In genomic region chr9:124312171-124313142, GRCm38 (mm10) we compare ENCODE assay signal across 7 mouse cellular contexts. TPM values are rescaled to one million over a fixed set of nuclear protein-coding genes. Genes with fewer than 3 reads are reported as not detected.
DNase-seq lines count a peak whose midpoint lies in the region; ATAC-seq lines count a peak whose summit lies in the region.

Gene 2010315B03Rik, minus strand, starts transcription at chr9:124312696.

- peak; percentile 84 for DNase-seq in adrenal gland, postnatal 25 days
- DNase-seq in heart, adult 11 months: peak; percentile 99
- DNase-seq in kidney, adult 18-20 months: peak; percentile 91
- DNase-seq in limb, embryonic 11.5 days (ENCODE audit: low spot score): peak; percentile 84
- peak; percentile 90 for DNase-seq in midbrain, embryonic 14.5 days
- peak; percentile 72 to 74 for DNase-seq in spleen, adult 18-20 months

- peaks cover 6% of the 10 kb centered on the region; the same call in 1 of the 2 replicates for H3K4me1 ChIP-seq in embryonic facial prominence, embryonic 12.5 days
- 0 out of 2 replicates have a peak, but pooled peaks cover 4% of the 10 kb centered on the region for H3K4me1 ChIP-seq in limb, embryonic 11.5 days (ENCODE audit: control insufficient read depth, insufficient read depth, low read length)
- peaks cover 6% of the 10 kb centered on the region for H3K4me1 ChIP-seq in midbrain, embryonic 14.5 days (ENCODE audit: control insufficient read depth, insufficient read depth, low read length)

- WGBS in embryonic facial prominence, embryonic 12.5 days: 1% methylated on average over 21 of the region's 22 CpGs
- WGBS in limb, embryonic 11.5 days: 4% methylated on average over 21 of the region's 22 CpGs
- 2% methylated on average over 21 of the region's 22 CpGs for WGBS in midbrain, embryonic 14.5 days

- H3K4me2 ChIP-seq in embryonic facial prominence, embryonic 12.5 days (replicated peaks): peak within 1 kb of the TSS; percentile 56
- peak within 1 kb of the TSS; percentile 57 for H3K4me2 ChIP-seq in limb, embryonic 11.5 days (ENCODE audit: low read depth, severe bottlenecking)
- H3K4me2 ChIP-seq in midbrain, embryonic 14.5 days (ENCODE audit: low read length): peak within 1 kb of the TSS; percentile 55

- peak within 1 kb of the TSS; percentile 83 for H3K27ac ChIP-seq in embryonic facial prominence, embryonic 12.5 days
- peak within 1 kb of the TSS; percentile 38; the same call in 1 of the 2 replicates for H3K27ac ChIP-seq in limb, embryonic 11.5 days (replicated peaks; ENCODE audit: low read depth, low read length)
- peak within 1 kb of the TSS; percentile 80 for H3K27ac ChIP-seq in midbrain, embryonic 14.5 days (replicated peaks; ENCODE audit: low read depth, low read length)

- peak within 1 kb of the TSS; percentile 65 for H3K9ac ChIP-seq in embryonic facial prominence, embryonic 12.5 days
- H3K9ac ChIP-seq in limb, embryonic 11.5 days (ENCODE audit: low read length): peak within 1 kb of the TSS; percentile 73
- H3K9ac ChIP-seq in midbrain, embryonic 14.5 days (replicated peaks; ENCODE audit: low read length): peak within 1 kb of the TSS; percentile 54

- no peaks in the 10 kb centered on the region for H3K9me3 ChIP-seq in embryonic facial prominence, embryonic 12.5 days
- no peaks in the 10 kb centered on the region for H3K9me3 ChIP-seq in limb, embryonic 11.5 days (ENCODE audit: control insufficient read depth, low read length)
- H3K9me3 ChIP-seq in midbrain, embryonic 14.5 days (ENCODE audit: control insufficient read depth, low read length): 0 out of 2 replicates have a peak, but pooled peaks cover 2% of the 10 kb centered on the region

- H3K27me3 ChIP-seq in embryonic facial prominence, embryonic 12.5 days: no peaks in the 10 kb centered on the region
- H3K27me3 ChIP-seq in limb, embryonic 11.5 days (ENCODE audit: control insufficient read depth, insufficient read depth, low read length): no peaks in the 10 kb centered on the region
- no peaks in the 10 kb centered on the region for H3K27me3 ChIP-seq in midbrain, embryonic 14.5 days (ENCODE audit: control insufficient read depth, insufficient read depth, low read length)

- peak; percentile 98 for ATAC-seq in embryonic facial prominence, embryonic 12.5 days (ENCODE audit: insufficient number of reproducible peaks, insufficient read depth, low FRiP score, low TSS enrichment)
- peak; percentile 99 for ATAC-seq in limb, embryonic 11.5 days (ENCODE audit: insufficient number of reproducible peaks, low FRiP score, low TSS enrichment, low read depth)
- ATAC-seq in midbrain, embryonic 14.5 days (ENCODE audit: low FRiP score, low TSS enrichment): peak; percentile 95

- H3K36me3 ChIP-seq in embryonic facial prominence, embryonic 12.5 days: no peaks in the 10 kb centered on the region
- no peaks in the 10 kb centered on the region for H3K36me3 ChIP-seq in limb, embryonic 11.5 days (ENCODE audit: control insufficient read depth, insufficient read depth, low read length)
- H3K36me3 ChIP-seq in midbrain, embryonic 14.5 days (ENCODE audit: control insufficient read depth, insufficient read depth, low read length): no peaks in the 10 kb centered on the region

- peak within 1 kb of the TSS; percentile 66 for H3K4me3 ChIP-seq in embryonic facial prominence, embryonic 12.5 days
- H3K4me3 ChIP-seq in limb, embryonic 11.5 days (ENCODE audit: low read depth, low read length): peak within 1 kb of the TSS; percentile 50
- H3K4me3 ChIP-seq in midbrain, embryonic 14.5 days (replicated peaks; ENCODE audit: low read depth, low read length): peak within 1 kb of the TSS; percentile 58

RNA-seq across cellular contexts. Expression of gene 2010315B03Rik, which starts in this region (rescaled TPM):
- total RNA-seq in adrenal gland, postnatal 25 days (2021): 22.8 and 26.5 TPM in 2 replicates
- polyA plus RNA-seq in embryonic facial prominence, embryonic 12.5 days (2016; fragmentation: Nextera tagmentation; extraction: Ambion mirVana): 6.9 and 7.4 TPM in 2 replicates
- 3.5 and 5.8 TPM in 2 replicates for polyA plus RNA-seq in limb, embryonic 11.5 days (2014; fragmentation: Nextera tagmentation; extraction: Ambion mirVana)
- 9.5 and 10.8 TPM in 2 replicates for polyA plus RNA-seq in midbrain, embryonic 14.5 days (2014; fragmentation: Nextera tagmentation; extraction: Ambion mirVana)

Comparison
In these comparisons a context has a peak if more than half of its experiments do, and no peak if none do; other contexts are left out.
1. Peak in every context shown above with its lines: DNase-seq, ATAC-seq, H3K4me3 ChIP-seq and H3K27ac ChIP-seq.